Mouse (Mus musculus): ENCODE measurements at regions not wholly inside any gene's neighbourhood (a gene's known extent, or its start where the extent isn't known, plus 50 kb on each side); places are given as distances from the start of the nearest gene placed in this dataset.

GRCm38 (mm10) chr4:47630006-47630405 is 155.5 kb downstream of the Sec61b start:
- TF ChIP-seq CTCF (IDR thresholded peaks at IDR 0.05; ENCODE audit: borderline replicate concordance, insufficient read depth, low read length) (no peak), POLR2A (IDR thresholded peaks at IDR 0.05; ENCODE audit: low read depth, low read length) (no peak)

Data from embryonic fibroblast, embryonic 13.5 days (primary cell).